Mouse (Mus musculus): ENCODE measurements around the gene Gpr4.

GRCm38 (mm10) chr7:19231849-19232248 lies 19.5 kb downstream of the Gpr4 start:
- TF ChIP-seq CTCF (IDR thresholded peaks at IDR 0.05; ENCODE audit: low read depth) (no peak), EP300 (IDR thresholded peaks at IDR 0.05; ENCODE audit: low read depth) (no peak)
